Mouse (Mus musculus) stomach, postnatal 0 days (tissue): ENCODE measurements at regions not wholly inside any gene's neighbourhood (a gene's known extent, or its start where the extent isn't known, plus 50 kb on each side); places are given as distances from the start of the nearest gene placed in this dataset.

Source experiments
- CTCF ChIP-seq: IDR thresholded peaks from 2 replicates; pipeline ENCODE4 v1.5.1; 2016; ENCODE audit warnings: antibody characterized with exemption, low read depth, mild to moderate bottlenecking, moderate library complexity
- EP300 ChIP-seq: optimal IDR thresholded peaks from 2 replicates; pipeline ENCODE3; 2016; ENCODE audit warnings: antibody characterized with exemption

GRCm38 (mm10) chr4:70709126-70709689, 174.4 kb upstream of the Megf9 start:
- no peak for TF ChIP-seq CTCF
- no peak for TF ChIP-seq EP300
